Mouse (Mus musculus) intestine, embryonic 16.5 days (tissue): ENCODE data around the gene Zfp59. TPM values are rescaled to one million over a fixed set of nuclear protein-coding genes. Genes with fewer than 3 reads are reported as not detected.
A peak's percentile ranks its signal among the peaks of the same experiment; 100 is the strongest.
"Not testable (repeated sequence)": the region's sequence is repeated elsewhere in the genome, so short reads cannot be mapped to it uniquely, and the experiment has no call there.

Experiments
- ATAC-seq: fragments of 200-750 bp; cut with Nextera tagmentation; 2 replicates; pipeline ENCODE4 v1.8.0; 2017; ENCODE audit warnings: moderate TSS enrichment, moderate library complexity
- H3K27ac ChIP-seq: fragments of 300-500 bp; sonication (generic); 2 replicates; pipeline ENCODE4 v1.5.1; 2014; ENCODE audit warnings: mild to moderate bottlenecking, low read length
- H3K27me3 ChIP-seq: fragments of 300-500 bp; sonication (generic); replicated peaks from 2 replicates; pipeline ENCODE4 v1.6.1; 2014; ENCODE audit warnings: low read length, control low read depth, mixed read lengths; ENCODE audit not compliant: control insufficient read depth, insufficient read depth
- H3K36me3 ChIP-seq: fragments of 300-500 bp; sonication (generic); 2 replicates; pipeline ENCODE4 v1.6.1; 2014; ENCODE audit warnings: low read length, control low read depth; ENCODE audit not compliant: control insufficient read depth, insufficient read depth
- H3K4me1 ChIP-seq: fragments of 300-500 bp; sonication (generic); 2 replicates; pipeline ENCODE4 v1.6.1; 2014; ENCODE audit warnings: low read length, control low read depth, mixed read lengths; ENCODE audit not compliant: control insufficient read depth, insufficient read depth
- H3K4me2 ChIP-seq: fragments of 300-500 bp; sonication (generic); 2 replicates; pipeline ENCODE4 v1.6.1; 2014; ENCODE audit warnings: low read depth, low read length, control low read depth
- H3K4me3 ChIP-seq: fragments of 300-500 bp; sonication (generic); 2 replicates; pipeline ENCODE4 v1.5.1; 2014; ENCODE audit warnings: mild to moderate bottlenecking, low read length
- H3K9ac ChIP-seq: fragments of 300-500 bp; sonication (generic); 2 replicates; pipeline ENCODE4 v1.6.1; 2014; ENCODE audit warnings: low read depth, low read length
- H3K9me3 ChIP-seq: fragments of 300-500 bp; sonication (generic); 2 replicates; pipeline ENCODE4 v1.6.1; 2016; ENCODE audit warnings: low read length, control low read depth; ENCODE audit not compliant: control insufficient read depth
- WGBS: fragments of 180-500 bp; shearing (Covaris S2); extraction: QIAGEN DNeasy Blood & Tissue Kit; methylation state at CpG from one replicate; pipeline ENCODE4 v1.1.7; 2014; 5-methylcytosine and 5-hydroxymethylcytosine counted together
- polyA plus RNA-seq: library from polyadenylated mRNA; unstranded; fragments of >200 nt; fragmentation: Nextera tagmentation; extraction: Ambion mirVana; gene quantifications from 2 replicates; pipeline ENCODE4 v1.2.1, GENCODE M21; 2015

Gene Zfp59
- polyA plus RNA-seq, 1 experiment from 2014 or later, result 6.0 TPM

- peak overlapping the region; percentile 92 for H3K27ac ChIP-seq
- peak overlapping the region; percentile 71 for H3K4me2 ChIP-seq
- H3K4me1 ChIP-seq, result no peaks in the 10 kb centered on the region
- 22% methylated on average over 10 of the region's 10 CpGs for WGBS
- H3K27me3 ChIP-seq, result no peaks in the 10 kb centered on the region
- H3K9ac ChIP-seq, result peak overlapping the region; percentile 79
- no peaks in the 10 kb centered on the region for H3K36me3 ChIP-seq
- no peaks in the 10 kb centered on the region for H3K9me3 ChIP-seq
- ATAC-seq, result peak; percentile 75
- peak overlapping the region; percentile 72 for H3K4me3 ChIP-seq
These were observed 21.2 kb downstream of the Zfp59 start for GRCm38 (mm10) chr7:27859301-27860251.

- WGBS, result under 1% methylated on average over 22 of the region's 22 CpGs
- H3K4me2 ChIP-seq, result peak overlapping the region; percentile 71
- peak overlapping the region; percentile 72 for H3K4me3 ChIP-seq
- ATAC-seq, result peak; percentile 98
- H3K36me3 ChIP-seq, result no peaks in the 10 kb centered on the region
- H3K9me3 ChIP-seq, result no peaks in the 10 kb centered on the region
- H3K27ac ChIP-seq, result peak overlapping the region; percentile 92
- H3K27me3 ChIP-seq, result no peaks in the 10 kb centered on the region
- H3K9ac ChIP-seq, result peak overlapping the region; percentile 79
- H3K4me1 ChIP-seq, result no peaks in the 10 kb centered on the region
These were observed 22.2 kb downstream of the Zfp59 start for GRCm38 (mm10) chr7:27860396-27861235.

GRCm38 (mm10) chr7:27862578-27862977 is 24.2 kb downstream of the Zfp59 start:
- H3K4me3 ChIP-seq, H3K4me2 ChIP-seq, H3K9me3 ChIP-seq, H3K27me3 ChIP-seq, H3K4me1 ChIP-seq, H3K27ac ChIP-seq, ATAC-seq, H3K9ac ChIP-seq, H3K36me3 ChIP-seq: not testable (repeated sequence)
- 80% methylated on average over 5 of the region's 5 CpGs for WGBS

GRCm38 (mm10) chr7:27881721-27882120 is 43.3 kb downstream of the Zfp59 start:
- H3K9ac ChIP-seq, result no peak overlapping the region
- no peaks in the 10 kb centered on the region for H3K4me1 ChIP-seq
- no peak overlapping the region for H3K4me2 ChIP-seq
- H3K27me3 ChIP-seq, result no peaks in the 10 kb centered on the region
- H3K4me3 ChIP-seq, result no peak overlapping the region
- H3K27ac ChIP-seq, result no peak overlapping the region
- H3K9me3 ChIP-seq, result no peaks in the 10 kb centered on the region
- peaks cover 5% of the 10 kb centered on the region for H3K36me3 ChIP-seq
- 96% methylated on average over 4 of the region's 4 CpGs for WGBS
- ATAC-seq, result no peak

- H3K9me3 ChIP-seq, result no peaks in the 10 kb centered on the region; the same call in 1 of the 2 replicates
- no peak for ATAC-seq
- WGBS, result 92% methylated on average over 4 of the region's 4 CpGs
- H3K27ac ChIP-seq, result no peak overlapping the region
- no peak overlapping the region for H3K4me3 ChIP-seq
- H3K9ac ChIP-seq, result no peak overlapping the region
- no peaks in the 10 kb centered on the region; the same call in 1 of the 2 replicates for H3K4me1 ChIP-seq
- no peaks in the 10 kb centered on the region for H3K36me3 ChIP-seq
- H3K27me3 ChIP-seq, result no peaks in the 10 kb centered on the region
- H3K4me2 ChIP-seq, result no peak overlapping the region
These were observed 62.2 kb downstream of the Zfp59 start for GRCm38 (mm10) chr7:27900601-27901000.

GRCm38 (mm10) chr7:27905061-27905848 is 66.8 kb downstream of the Zfp59 start:
- Histone ChIP-seq H3K27ac (peak overlapping the region; percentile 49; the same call in 1 of the 2 replicates), H3K27me3 (no peaks in the 10 kb centered on the region), H3K4me2 (no peak overlapping the region), H3K4me1 (no peaks in the 10 kb centered on the region; the same call in 1 of the 2 replicates), H3K36me3 (no peaks in the 10 kb centered on the region), H3K4me3 (no peak overlapping the region), H3K9ac (no peak overlapping the region), H3K9me3 (no peaks in the 10 kb centered on the region; the same call in 1 of the 2 replicates)
- 56% methylated on average over 11 of the region's 11 CpGs for WGBS
- ATAC-seq, result peak; percentile 95

Other genes with a start within 250 kb of the Zfp59 start
- 58.5 and 60.3 TPM in 2 replicates for gene Akt2, start 247.1 kb upstream of the Zfp59 start, polyA plus RNA-seq
- 1.5 and 1.8 TPM in 2 replicates for gene Ttc9b, start 184.7 kb upstream of the Zfp59 start, polyA plus RNA-seq
- 2.2 and 2.9 TPM in 2 replicates for gene Map3k10, start 164.0 kb upstream of the Zfp59 start, polyA plus RNA-seq
- 2.1 and 2.2 TPM in 2 replicates for gene Zfp607b, start 149.3 kb upstream of the Zfp59 start, polyA plus RNA-seq
- 18.3 and 19.3 TPM in 2 replicates for gene Zfp60, start 107.2 kb upstream of the Zfp59 start, polyA plus RNA-seq
- gene Zfp626, start 31.4 kb upstream of the Zfp59 start, polyA plus RNA-seq, result 1.3 TPM in 2 replicates
- gene Zfp607a, start 18.9 kb downstream of the Zfp59 start, polyA plus RNA-seq, result 3.2 and 3.4 TPM in 2 replicates
- 5.8 and 6.1 TPM in 2 replicates for gene Zfp974, start 90.9 kb downstream of the Zfp59 start, polyA plus RNA-seq
- 11.6 and 13.6 TPM in 2 replicates for gene Zfp780b, start 140.6 kb downstream of the Zfp59 start, polyA plus RNA-seq
- gene Zfp850, start 175.5 kb downstream of the Zfp59 start, polyA plus RNA-seq, result 2.5 and 2.9 TPM in 2 replicates
- gene Psmc4, start 211.5 kb downstream of the Zfp59 start, polyA plus RNA-seq, result 228 and 263 TPM in 2 replicates
- gene Fcgbp, start 232.6 kb downstream of the Zfp59 start, polyA plus RNA-seq, result 169 and 217 TPM in 2 replicates